Mouse (Mus musculus) limb, embryonic 10.5 days (tissue): ENCODE measurements at regions not wholly inside any gene's neighbourhood (a gene's known extent, or its start where the extent isn't known, plus 50 kb on each side); places are given as distances from the start of the nearest gene placed in this dataset.

Experiments used
- DNase-seq: peaks from one replicate; pipeline ENCODE4 v3.0.0-alpha.2; 2017; ENCODE audit warnings: low spot score
- H3K27ac ChIP-seq: fragments of 300-500 bp; sonication (generic); 2 replicates; pipeline ENCODE4 v1.5.1; 2016; ENCODE audit warnings: mild to moderate bottlenecking
- H3K27me3 ChIP-seq: fragments of 300-500 bp; sonication (generic); 2 replicates; pipeline ENCODE4 v1.6.1; 2016; ENCODE audit warnings: low read depth, mild to moderate bottlenecking; ENCODE audit not compliant: poor library complexity, severe bottlenecking
- H3K36me3 ChIP-seq: fragments of 300-500 bp; sonication (generic); 2 replicates; pipeline ENCODE4 v1.6.1; 2016; ENCODE audit warnings: mild to moderate bottlenecking, moderate library complexity
- H3K4me1 ChIP-seq: fragments of 300-500 bp; sonication (generic); 2 replicates; pipeline ENCODE4 v1.6.1; 2016
- H3K4me3 ChIP-seq: fragments of 300-500 bp; sonication (generic); 2 replicates; pipeline ENCODE4 v1.5.1; 2016; ENCODE audit warnings: mild to moderate bottlenecking, moderate library complexity
- H3K9me3 ChIP-seq: fragments of 300-500 bp; sonication (generic); replicated peaks from 2 replicates; pipeline ENCODE4 v1.6.1; 2016; ENCODE audit warnings: mild to moderate bottlenecking
- WGBS: fragments of 180-500 bp; shearing (Covaris S2); methylation state at CpG from one replicate; pipeline ENCODE4 v1.1.7; 2016; 5-methylcytosine and 5-hydroxymethylcytosine counted together

DNA sequence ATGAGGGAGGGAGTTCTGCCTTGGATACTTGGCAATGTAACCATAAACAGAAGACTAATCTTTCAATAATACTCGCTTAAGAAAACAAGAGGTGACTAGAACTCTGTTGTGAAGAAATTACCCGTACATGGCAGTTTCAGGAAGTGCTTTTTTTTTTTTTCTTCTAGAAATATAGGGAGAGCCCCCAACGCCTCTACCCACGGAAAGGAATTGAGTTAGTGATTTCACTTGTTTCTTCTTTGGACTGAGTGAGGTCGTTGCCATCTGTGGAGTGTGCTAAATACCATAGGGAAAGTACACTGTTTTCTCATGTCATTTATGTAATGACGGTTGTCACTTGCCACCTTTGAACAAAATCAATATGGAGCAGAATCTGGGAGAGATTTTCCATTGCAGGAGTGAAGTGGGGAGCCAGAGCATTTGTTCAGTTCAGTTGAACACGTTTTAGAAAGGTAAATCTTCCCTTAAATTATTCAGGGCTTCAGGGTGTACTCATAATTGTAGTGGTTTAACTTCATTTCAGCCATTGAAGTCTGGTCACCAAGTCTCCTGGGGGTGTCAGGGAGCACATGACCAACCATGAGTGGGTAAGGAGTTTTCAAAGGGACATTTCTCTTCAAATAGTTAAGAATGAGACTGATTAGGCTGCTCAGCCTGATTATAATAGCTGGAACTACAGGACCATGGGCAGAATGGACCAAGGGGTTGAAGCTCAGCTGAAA is 266.3 kb upstream of the 2610301B20Rik start:
- Histone ChIP-seq H3K27ac (no peak overlapping the region), H3K27me3 (no peaks in the 10 kb centered on the region), H3K9me3 (no peaks in the 10 kb centered on the region), H3K36me3 (no peaks in the 10 kb centered on the region), H3K4me3 (no peak overlapping the region), H3K4me1 (peaks cover 7% of the 10 kb centered on the region; the same call in 1 of the 2 replicates)
- 86% methylated on average over 7 of the region's 7 CpGs for WGBS
- DNase-seq: no peak

DNA sequence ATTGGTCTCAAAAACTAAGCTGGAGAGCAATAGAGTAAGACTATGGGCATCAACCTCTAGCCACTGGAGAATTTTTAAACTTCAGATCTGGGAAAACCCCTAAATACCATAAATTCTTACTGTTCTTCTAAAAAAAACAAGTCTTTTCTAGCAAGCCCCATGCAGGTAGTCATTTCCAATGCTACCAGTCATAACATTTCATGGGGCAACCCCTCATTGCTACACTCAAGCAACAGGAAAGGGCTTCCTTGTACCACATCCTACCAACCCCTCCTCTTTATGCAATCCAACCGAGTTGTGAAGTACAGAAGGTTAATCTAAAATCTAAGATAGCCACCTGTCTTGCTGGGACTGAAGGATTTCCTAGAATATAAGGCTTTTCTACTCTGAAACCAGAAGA is 263.5 kb upstream of the 2610301B20Rik start:
- no peaks in the 10 kb centered on the region for H3K36me3 ChIP-seq
- no peaks in the 10 kb centered on the region for H3K9me3 ChIP-seq
- 55% methylated on average over 1 of the region's 1 CpGs for WGBS
- H3K27ac ChIP-seq: no peak overlapping the region
- peaks cover 16% of the 10 kb centered on the region for H3K4me1 ChIP-seq
- H3K27me3 ChIP-seq: no peaks in the 10 kb centered on the region
- no peak for DNase-seq
- no peak overlapping the region for H3K4me3 ChIP-seq
